Mouse (Mus musculus): Measurements from ENCODE around the gene 3110040N11Rik.

The 3110040N11Rik gene

DNA sequence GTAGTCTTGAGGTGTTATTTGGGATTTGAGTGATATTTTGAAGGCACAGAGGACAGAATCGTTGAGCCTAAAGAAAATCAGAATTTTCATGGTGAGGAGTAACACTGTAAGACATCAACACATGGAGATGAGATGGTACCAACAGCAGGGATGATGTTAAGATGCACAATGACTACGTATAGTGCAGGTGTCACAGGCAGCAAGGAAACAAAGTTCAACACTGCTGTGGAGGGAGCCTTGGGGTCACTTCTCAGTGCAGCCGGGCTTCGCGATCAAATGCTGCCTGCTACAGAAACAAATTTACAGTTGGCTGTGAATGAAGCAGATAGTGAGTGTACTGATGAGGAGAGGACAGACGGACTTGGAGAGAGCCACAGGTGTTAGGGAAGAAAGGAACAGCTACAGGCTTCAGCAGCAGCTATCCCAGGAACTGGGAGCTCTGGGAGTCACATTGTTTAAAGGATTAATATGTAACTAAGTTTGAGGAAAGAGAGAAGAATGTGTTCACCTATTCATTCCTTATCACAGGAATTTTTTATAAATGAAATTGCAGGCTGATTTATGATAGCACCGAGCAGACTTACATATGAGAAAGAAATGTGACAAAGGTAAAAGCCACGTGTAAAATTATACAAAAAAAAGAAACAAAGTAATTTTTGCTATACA lies 50.4 kb downstream of the 3110040N11Rik start:
- DNase-seq (ENCODE audit: low read depth, low spot score) = no peak

DNA sequence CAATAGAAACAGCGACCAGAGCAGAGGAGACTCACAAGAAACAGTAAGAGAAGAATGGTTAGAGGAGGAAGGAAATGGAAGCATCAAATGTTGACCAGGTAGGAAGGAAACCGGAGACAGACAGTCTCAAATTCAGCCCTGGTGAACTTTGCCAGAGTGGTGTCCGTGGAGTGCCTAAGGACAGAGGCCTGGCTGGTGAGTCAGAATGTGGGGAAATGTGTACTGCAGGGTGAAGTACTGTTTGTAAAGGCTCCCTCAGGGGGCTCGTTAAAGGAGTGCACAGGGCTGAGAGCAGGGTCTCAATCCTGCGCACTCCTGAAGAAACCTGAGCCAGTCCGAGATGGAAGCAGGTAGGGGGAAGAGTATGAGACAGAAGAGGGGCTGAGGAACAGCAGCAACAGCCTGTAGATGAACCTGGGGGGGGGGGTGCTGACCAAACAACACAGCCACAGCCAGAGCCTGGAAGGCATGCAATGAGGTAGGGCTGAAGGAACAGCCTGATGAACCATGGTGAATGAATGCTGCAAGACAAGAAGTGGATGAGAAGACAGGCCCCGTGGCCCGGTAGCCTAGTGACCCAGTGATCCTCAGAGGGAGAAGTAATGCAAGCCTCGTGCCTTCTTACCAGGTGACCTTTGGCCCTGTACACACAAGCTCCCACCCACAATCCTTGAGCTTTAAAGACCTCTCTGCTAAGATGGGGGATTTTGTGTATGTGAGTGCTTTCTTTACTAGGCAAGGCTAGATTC lies 53.8 kb downstream of the 3110040N11Rik start:
- no peak for DNase-seq (ENCODE audit: low read depth, low spot score)

DNA sequence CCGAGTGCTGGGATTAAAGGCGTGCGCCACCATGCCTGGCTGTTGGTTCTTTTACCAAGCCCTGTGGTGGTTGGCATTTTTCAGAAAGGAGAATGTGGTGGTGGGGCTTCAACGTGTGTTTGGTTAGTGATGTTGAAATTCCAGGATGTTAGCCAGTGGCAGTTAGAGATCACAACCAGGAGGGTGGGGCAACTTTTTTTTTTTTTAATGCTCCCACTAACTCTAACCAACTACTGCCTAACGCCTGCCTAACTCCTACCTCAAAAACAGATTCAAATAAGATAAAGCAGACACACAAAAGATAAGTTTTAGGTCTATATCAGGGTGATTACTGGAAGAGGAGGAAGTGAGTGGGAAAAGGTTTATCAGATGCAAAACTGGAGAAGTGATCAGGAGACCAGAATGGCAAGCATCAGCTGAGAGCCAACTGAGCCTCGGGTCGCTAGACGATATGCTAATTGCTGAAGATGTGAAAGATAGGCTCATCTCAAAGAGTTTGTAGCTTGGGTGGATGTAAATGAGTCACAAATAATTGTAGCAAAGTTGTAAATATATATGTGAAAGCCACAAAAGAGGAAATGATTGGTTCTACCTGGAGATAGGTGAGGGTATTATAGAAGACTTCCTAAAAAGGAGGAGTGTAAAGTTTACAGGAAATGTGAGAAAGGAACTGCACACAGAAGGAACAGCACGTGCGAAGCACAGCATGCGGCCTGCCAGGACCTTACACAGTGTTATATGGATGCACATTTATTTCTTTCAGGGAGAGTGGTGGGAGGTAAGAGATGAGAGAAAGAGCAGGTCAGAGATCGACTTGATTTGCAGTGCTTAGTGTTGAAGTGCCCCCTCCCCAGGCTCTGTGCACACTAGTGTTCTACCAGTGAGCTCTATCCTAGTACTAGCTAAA lies 56.8 kb downstream of the 3110040N11Rik start:
- DNase-seq (ENCODE audit: low read depth, low spot score) = no peak
